Mouse (Mus musculus): ENCODE data around the gene Gm17490. TPM values are rescaled to one million over a fixed set of nuclear protein-coding genes. Genes with fewer than 3 reads are reported as not detected.

The Gm17490 gene
- total and polyA plus RNA-seq, 3 experiments = not detected

DNA sequence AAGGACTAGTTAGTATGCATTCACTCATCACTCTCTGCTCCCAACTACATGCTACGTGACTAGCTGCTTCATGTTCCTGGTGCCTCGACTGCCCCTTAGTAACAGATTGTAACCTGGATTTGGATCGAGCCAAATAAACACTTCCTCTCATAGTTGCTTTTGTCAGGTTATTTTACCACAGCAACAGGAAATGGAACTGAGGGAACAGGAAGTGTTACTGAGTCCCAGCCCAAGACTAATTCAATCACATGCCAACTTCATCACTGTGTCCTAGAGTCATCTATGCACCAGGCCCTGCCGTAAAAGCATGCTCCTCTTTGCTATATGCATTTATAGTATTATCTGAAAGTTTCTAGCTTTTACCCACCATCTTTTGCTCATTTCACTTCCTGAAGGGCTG is 38.1 kb downstream of the Gm17490 start:
- no peaks in the 10 kb centered on the region for H3K79me2 ChIP-seq (replicated peaks; ENCODE audit: control insufficient read depth, insufficient read depth, low read length)
- H3K9ac ChIP-seq (ENCODE audit: low read depth, low read length) = no peak overlapping the region
- TF ChIP-seq POLR2A (IDR thresholded peaks at IDR 0.05; ENCODE audit: insufficient read depth, low read depth, low read length) = no peak
- no peak for TF ChIP-seq EP300 (IDR thresholded peaks at IDR 0.05; ENCODE audit: insufficient read depth, low read depth, low read length)
- TF ChIP-seq CTCF (IDR thresholded peaks at IDR 0.05) = no peak
- DNase-seq = no peak
- peaks cover 2% of the 10 kb centered on the region; the same call in 1 of the 2 replicates for H3K4me1 ChIP-seq (ENCODE audit: control insufficient read depth, insufficient read depth, low read length)
- no peak overlapping the region for H3K27ac ChIP-seq
- H3K36me3 ChIP-seq (ENCODE audit: control insufficient read depth, insufficient read depth, low read length) = peaks cover 11% of the 10 kb centered on the region
- intact Hi-C loops (cut with DNase I) = no loop called here
- 41% methylated on average over 4 of the region's 4 CpGs for WGBS
- H3K4me3 ChIP-seq = no peak overlapping the region
- H3K27me3 ChIP-seq (ENCODE audit: control insufficient read depth, insufficient read depth, low read length) = no peaks in the 10 kb centered on the region

DNA sequence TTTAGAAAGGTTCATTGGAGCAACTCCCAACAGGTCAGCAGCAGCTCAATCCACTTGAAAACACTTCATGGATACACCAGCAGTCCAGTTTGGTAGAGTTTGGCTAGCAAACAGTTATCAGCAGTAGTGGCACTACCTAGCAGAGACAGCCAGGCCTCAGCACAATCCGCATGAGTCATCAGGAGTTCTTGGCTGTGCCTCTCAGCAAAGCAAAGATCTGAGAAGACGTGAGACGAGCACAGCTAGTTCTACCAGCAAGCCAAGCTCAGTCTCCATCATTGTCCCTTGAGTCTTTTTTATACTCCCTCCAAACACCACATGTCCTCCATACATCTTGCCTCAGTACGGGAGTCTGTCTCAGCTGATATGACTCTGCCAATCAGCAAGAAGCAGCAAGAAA is 46.7 kb downstream of the Gm17490 start:
- TF ChIP-seq EP300 (IDR thresholded peaks at IDR 0.05; ENCODE audit: insufficient read depth, low read depth, low read length) (no peak), POLR2A (IDR thresholded peaks at IDR 0.05; ENCODE audit: insufficient read depth, low read depth, low read length) (no peak), CTCF (IDR thresholded peaks at IDR 0.05) (no peak)
- intact Hi-C loops (cut with DNase I) = no loop called here
- Histone ChIP-seq H3K79me2 (replicated peaks; ENCODE audit: control insufficient read depth, insufficient read depth, low read length) (no peaks in the 10 kb centered on the region), H3K4me3 (no peak overlapping the region), H3K9ac (ENCODE audit: low read depth, low read length) (no peak overlapping the region), H3K36me3 (ENCODE audit: control insufficient read depth, insufficient read depth, low read length) (no peaks in the 10 kb centered on the region), H3K27ac (no peak overlapping the region), H3K4me1 (ENCODE audit: control insufficient read depth, insufficient read depth, low read length) (no peaks in the 10 kb centered on the region), H3K27me3 (ENCODE audit: control insufficient read depth, insufficient read depth, low read length) (no peaks in the 10 kb centered on the region)
- DNase-seq = no peak
- WGBS = 85% methylated on average over 4 of the region's 4 CpGs

- no peaks in the 10 kb centered on the region for H3K79me2 ChIP-seq (replicated peaks; ENCODE audit: control insufficient read depth, insufficient read depth, low read length)
- H3K27ac ChIP-seq = no peak overlapping the region
- no peak for DNase-seq
- intact Hi-C loops (cut with DNase I) = no loop called here
- H3K27me3 ChIP-seq (ENCODE audit: control insufficient read depth, insufficient read depth, low read length) = no peaks in the 10 kb centered on the region
- 90% methylated on average over 6 of the region's 6 CpGs for WGBS
- no peaks in the 10 kb centered on the region for H3K36me3 ChIP-seq (ENCODE audit: control insufficient read depth, insufficient read depth, low read length)
- H3K9ac ChIP-seq (ENCODE audit: low read depth, low read length) = no peak overlapping the region
- H3K4me1 ChIP-seq (ENCODE audit: control insufficient read depth, insufficient read depth, low read length) = no peaks in the 10 kb centered on the region
- H3K4me3 ChIP-seq = no peak overlapping the region
- TF ChIP-seq POLR2A (IDR thresholded peaks at IDR 0.05; ENCODE audit: insufficient read depth, low read depth, low read length) = no peak
- no peak for TF ChIP-seq CTCF (IDR thresholded peaks at IDR 0.05)
- no peak for TF ChIP-seq EP300 (IDR thresholded peaks at IDR 0.05; ENCODE audit: insufficient read depth, low read depth, low read length)
Observed at GRCm38 (mm10) chr2:11578187-11578586, 47.9 kb downstream of the Gm17490 start.

Other genes starting within 250 kb of the Gm17490 start
- 10 to 100 TPM in 1 of 2 experiments, 1 to 10 TPM in 1; 9.0 to 12.1 TPM for gene Pfkfb3, start 72.2 kb downstream of the Gm17490 start, total RNA-seq (2021)
- 13.1 and 14.3 TPM in 2 replicates for gene Pfkfb3, start 72.2 kb downstream of the Gm17490 start, polyA plus RNA-seq (2012; rRNA removed)
- gene Rbm17, start 22.1 kb downstream of the Gm17490 start, total RNA-seq (2021) = 10 to 100 TPM; 53.2 to 67.5 TPM
- gene Rbm17, start 22.1 kb downstream of the Gm17490 start, polyA plus RNA-seq (2012; rRNA removed) = 32.3 and 39.3 TPM in 2 replicates
- gene Il2ra, start 16.5 kb upstream of the Gm17490 start, total RNA-seq (2021) = under 1 TPM; 0.80 to 0.81 TPM
- gene Il2ra, start 16.5 kb upstream of the Gm17490 start, polyA plus RNA-seq (2012; rRNA removed) = 0.78 and 0.97 TPM in 2 replicates
- gene Il15ra, start 79.0 kb upstream of the Gm17490 start, total RNA-seq (2021) = 10 to 100 TPM; 24.4 to 31.2 TPM
- gene Il15ra, start 79.0 kb upstream of the Gm17490 start, polyA plus RNA-seq (2012; rRNA removed) = 35.3 and 51.4 TPM in 2 replicates
- gene Fbh1, start 151.3 kb upstream of the Gm17490 start, total RNA-seq (2021) = 10 to 100 TPM; 68.0 to 70.4 TPM
- 42.3 and 65.1 TPM in 2 replicates for gene Fbh1, start 151.3 kb upstream of the Gm17490 start, polyA plus RNA-seq (2012; rRNA removed)
- gene Ankrd16, start 151.6 kb upstream of the Gm17490 start, total RNA-seq (2021) = 10 to 100 TPM; 16.6 TPM
- gene Ankrd16, start 151.6 kb upstream of the Gm17490 start, polyA plus RNA-seq (2012; rRNA removed) = 27.9 and 30.6 TPM in 2 replicates